In genomic region chr4:44709740-44710700, GRCm38 (mm10) we compare ENCODE assay signal across 13 mouse cellular contexts. TPM values are rescaled to one million over a fixed set of nuclear protein-coding genes. Genes with fewer than 3 reads are reported as not detected.
A peak's percentile ranks its signal among the peaks of the same experiment; 100 is the strongest.
DNase-seq lines count a peak whose midpoint lies in the region; ATAC-seq and TF ChIP-seq lines count a peak whose summit lies in the region.
"Had no signal": no experiment of that assay in that cellular context is flagged by ENCODE, and none has a peak within 500 bp of the region (broad histone marks: within the 10 kb centered on the region; RNA-seq: fewer than 3 reads in every experiment).

Pax5 (minus strand) TSS chr4:44710487.

- H3K27ac ChIP-seq in hindbrain, embryonic 10.5 days, result peak within 1 kb of the TSS; percentile 88
- no peak within 1 kb of the TSS for H3K27ac ChIP-seq in hindbrain, embryonic 14.5 days
- H3K27ac ChIP-seq in ES-Bruce4 (ENCODE audit: insufficient read depth, low read length), result no peak within 1 kb of the TSS
- H3K27ac ChIP-seq in limb, embryonic 13.5 days, result no peak within 1 kb of the TSS
- H3K27ac ChIP-seq: layer of hippocampus, adult 2 months; stomach, embryonic 15.5 days had no signal

- H3K36me3 ChIP-seq in hindbrain, embryonic 10.5 days, result no peaks in the 10 kb centered on the region
- H3K36me3 ChIP-seq in hindbrain, embryonic 14.5 days (replicated peaks; ENCODE audit: control insufficient read depth, insufficient read depth), result no peaks in the 10 kb centered on the region
- H3K36me3 ChIP-seq in ES-Bruce4 (ENCODE audit: control insufficient read depth, insufficient read depth, low read length, poor library complexity, severe bottlenecking), result no peaks in the 10 kb centered on the region
- H3K36me3 ChIP-seq in limb, embryonic 13.5 days, result no peaks in the 10 kb centered on the region
- H3K36me3 ChIP-seq: stomach, embryonic 15.5 days had no signal

- DNase-seq in hindbrain, embryonic 10.5 days (ENCODE audit: low spot score), result no peak
- DNase-seq in hindbrain, embryonic 14.5 days (ENCODE audit: low spot score), result no peak
- peak; percentile 67 for DNase-seq in A20 (ENCODE audit: low read depth, low spot score)
- DNase-seq in cerebellum, adult 11 months, result no peak
- no peak for DNase-seq in adrenal gland, adult 18-20 months (ENCODE audit: low spot score in 2 of 2)
- DNase-seq: cerebellum, adult 9-11 months; lung, adult 18-20 months; right cerebral cortex, postnatal 14 days had no signal

- no peak for ATAC-seq in hindbrain, embryonic 14.5 days (ENCODE audit: low FRiP score)
- no peak for ATAC-seq in limb, embryonic 13.5 days (ENCODE audit: low FRiP score, low read depth)

- TF ChIP-seq CTCF in ES-Bruce4 (IDR thresholded peaks at IDR 0.05; ENCODE audit: low read depth, low read length), result no peak

- H3K9ac ChIP-seq in hindbrain, embryonic 14.5 days, result no peak within 1 kb of the TSS
- H3K9ac ChIP-seq in ES-Bruce4 (ENCODE audit: low read depth, poor library complexity, severe bottlenecking), result no peak within 1 kb of the TSS
- H3K9ac ChIP-seq in limb, embryonic 13.5 days, result no peak within 1 kb of the TSS
- H3K9ac ChIP-seq: stomach, embryonic 15.5 days had no signal

- no peak for TF ChIP-seq POLR2A in ES-Bruce4 (IDR thresholded peaks at IDR 0.05; ENCODE audit: insufficient read depth, low read length)

- peaks cover 48% of the 10 kb centered on the region for H3K4me1 ChIP-seq in hindbrain, embryonic 10.5 days (replicated peaks)
- H3K4me1 ChIP-seq in hindbrain, embryonic 14.5 days (replicated peaks; ENCODE audit: control insufficient read depth, insufficient read depth, low read length), result no peaks in the 10 kb centered on the region
- H3K4me1 ChIP-seq in ES-Bruce4 (ENCODE audit: control insufficient read depth, insufficient read depth, low read length), result peaks cover 2% of the 10 kb centered on the region
- H3K4me1 ChIP-seq in limb, embryonic 13.5 days, result peaks cover 20% of the 10 kb centered on the region

- H3K4me3 ChIP-seq in hindbrain, embryonic 10.5 days, result peak within 1 kb of the TSS; percentile 50
- no peak within 1 kb of the TSS for H3K4me3 ChIP-seq in hindbrain, embryonic 14.5 days (replicated peaks; ENCODE audit: low read length)
- H3K4me3 ChIP-seq in ES-Bruce4 (ENCODE audit: low read depth, low read length), result peak within 1 kb of the TSS; percentile 49
- H3K4me3 ChIP-seq in limb, embryonic 13.5 days, result peak within 1 kb of the TSS; percentile 17
- H3K4me3 ChIP-seq: layer of hippocampus, adult 2 months; stomach, embryonic 15.5 days had no signal

- TF ChIP-seq EP300 in ES-Bruce4 (IDR thresholded peaks at IDR 0.05; ENCODE audit: insufficient read depth, low read depth, low read length), result no peak

- no peak within 1 kb of the TSS for H3K4me2 ChIP-seq in hindbrain, embryonic 14.5 days (replicated peaks)
- no peak within 1 kb of the TSS; the same call in 1 of the 2 replicates for H3K4me2 ChIP-seq in limb, embryonic 13.5 days (replicated peaks)
- H3K4me2 ChIP-seq: stomach, embryonic 15.5 days had no signal

- H3K27me3 ChIP-seq in hindbrain, embryonic 10.5 days (ENCODE audit: insufficient read depth, poor library complexity, severe bottlenecking), result peaks cover 100% of the 10 kb centered on the region
- H3K27me3 ChIP-seq in hindbrain, embryonic 14.5 days (ENCODE audit: control insufficient read depth, insufficient read depth, low read length), result peaks cover 87% of the 10 kb centered on the region
- peaks cover 32% of the 10 kb centered on the region for H3K27me3 ChIP-seq in ES-Bruce4 (ENCODE audit: control insufficient read depth, insufficient read depth, low read length, poor library complexity, severe bottlenecking)
- peaks cover 98% of the 10 kb centered on the region for H3K27me3 ChIP-seq in limb, embryonic 13.5 days

- no peaks in the 10 kb centered on the region for H3K9me3 ChIP-seq in hindbrain, embryonic 10.5 days
- no peaks in the 10 kb centered on the region for H3K9me3 ChIP-seq in hindbrain, embryonic 14.5 days (ENCODE audit: control insufficient read depth, low read length)
- no peaks in the 10 kb centered on the region for H3K9me3 ChIP-seq in ES-Bruce4 (replicated peaks; ENCODE audit: control insufficient read depth, insufficient read depth, low read length, poor library complexity, severe bottlenecking)
- H3K9me3 ChIP-seq in limb, embryonic 13.5 days, result no peaks in the 10 kb centered on the region
- H3K9me3 ChIP-seq: stomach, embryonic 15.5 days had no signal

- 25% methylated on average over 16 of the region's 16 CpGs for WGBS in hindbrain, embryonic 10.5 days
- 26% methylated on average over 16 of the region's 16 CpGs for WGBS in hindbrain, embryonic 14.5 days
- 25% methylated on average over 16 of the region's 16 CpGs for WGBS in limb, embryonic 13.5 days

RNA-seq across cellular contexts. Expression of gene Pax5, which starts in this region (rescaled TPM):
- polyA plus RNA-seq in hindbrain, embryonic 10.5 days (2016; fragmentation: Nextera tagmentation; extraction: Ambion mirVana), result 4.4 and 4.9 TPM in 2 replicates
- polyA plus RNA-seq in hindbrain, embryonic 14.5 days (2014; fragmentation: Nextera tagmentation; extraction: Ambion mirVana), result 1.8 and 1.9 TPM in 2 replicates
- polyA plus RNA-seq in ES-Bruce4 (2011; ENCODE audit: insufficient read depth, insufficient read length, low read depth, missing spikeins), result 0.14 TPM in 1 of 2 replicates, not detected in the other
- polyA plus RNA-seq in limb, embryonic 13.5 days (2015; fragmentation: Nextera tagmentation; extraction: Ambion mirVana), result not detected in 2 replicates
- under 1 TPM; 0.42 to 0.46 TPM for total RNA-seq in adrenal gland, adult 18-20 months (2021)
- polyA plus RNA-seq: heart, embryonic 11.5 days had no signal
